Comparison of ENCODE assay signal across 8 mouse cellular contexts in the genomic region with DNA sequence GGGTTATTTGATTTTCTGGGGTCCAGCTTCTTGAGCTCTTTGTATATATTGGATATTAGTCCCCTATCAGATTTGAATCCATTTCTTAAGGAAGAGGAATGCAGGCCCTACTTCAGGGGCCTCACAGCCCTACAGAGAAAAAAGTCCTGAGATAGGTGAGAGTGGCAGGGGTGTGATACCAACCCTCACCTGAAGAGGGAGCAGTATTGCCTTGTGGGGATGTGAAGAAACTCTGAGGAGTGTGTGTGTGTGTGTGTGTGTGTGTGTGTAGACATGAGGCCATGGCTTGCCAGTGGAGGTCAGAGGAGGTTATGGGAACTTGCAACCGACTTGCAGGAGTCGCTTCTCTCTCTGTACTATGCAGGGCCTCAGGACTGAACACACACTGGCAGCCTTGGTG.
DNase-seq lines count a peak whose midpoint lies in the region; ATAC-seq and TF ChIP-seq lines count a peak whose summit lies in the region.

No protein-coding gene starts in this region.

- no peaks in the 10 kb centered on the region for H3K27me3 ChIP-seq in intestine, postnatal 0 days (replicated peaks; ENCODE audit: control insufficient read depth, insufficient read depth, low read length)
- H3K27me3 ChIP-seq in intestine, embryonic 16.5 days (replicated peaks; ENCODE audit: control insufficient read depth, insufficient read depth, low read length) = no peaks in the 10 kb centered on the region
- no peaks in the 10 kb centered on the region for H3K27me3 ChIP-seq in forebrain, embryonic 15.5 days

- no peaks in the 10 kb centered on the region for H3K36me3 ChIP-seq in intestine, postnatal 0 days (ENCODE audit: control insufficient read depth, insufficient read depth)
- H3K36me3 ChIP-seq in intestine, embryonic 16.5 days (ENCODE audit: control insufficient read depth, insufficient read depth, low read length) = no peaks in the 10 kb centered on the region
- no peaks in the 10 kb centered on the region for H3K36me3 ChIP-seq in forebrain, embryonic 15.5 days

- DNase-seq in A20 (ENCODE audit: low read depth, low spot score) (peak; percentile 50), ES-CJ7 (ENCODE audit: low read depth, low spot score) (peak; percentile 57)
- DNase-seq in induced T-regulatory cell, adult 2 months (ENCODE audit: low read depth) = peak; percentile 42
- no peak for DNase-seq in natural killer cell, adult 2 months (ENCODE audit: low spot score in 2 of 2)
- DNase-seq in urinary bladder, postnatal 4 days (ENCODE audit: low spot score in 2 of 2) = no peak

- H3K9me3 ChIP-seq in intestine, postnatal 0 days (ENCODE audit: control insufficient read depth) = no peaks in the 10 kb centered on the region
- no peaks in the 10 kb centered on the region for H3K9me3 ChIP-seq in intestine, embryonic 16.5 days (ENCODE audit: control insufficient read depth, low read length)
- no peaks in the 10 kb centered on the region for H3K9me3 ChIP-seq in forebrain, embryonic 15.5 days

- H3K9ac ChIP-seq in intestine, postnatal 0 days (ENCODE audit: low read depth, low read length) = no peak overlapping the region
- no peak overlapping the region for H3K9ac ChIP-seq in intestine, embryonic 16.5 days (ENCODE audit: low read depth, low read length)
- no peak overlapping the region for H3K9ac ChIP-seq in forebrain, embryonic 15.5 days (replicated peaks)

- 76% methylated on average over 2 of the region's 2 CpGs for WGBS in intestine, postnatal 0 days
- 92% methylated on average over 2 of the region's 2 CpGs for WGBS in intestine, embryonic 16.5 days
- WGBS in forebrain, embryonic 15.5 days = 87% methylated on average over 2 of the region's 2 CpGs

- no peak for ATAC-seq in intestine, postnatal 0 days
- ATAC-seq in intestine, embryonic 16.5 days = no peak
- ATAC-seq in forebrain, embryonic 15.5 days (replicated peaks) = no peak

- TF ChIP-seq CTCF in intestine, postnatal 0 days (IDR thresholded peaks at IDR 0.05; ENCODE audit: low read depth) = peak; percentile 74

- H3K4me3 ChIP-seq in intestine, postnatal 0 days (ENCODE audit: low read depth, low read length) = no peak overlapping the region
- H3K4me3 ChIP-seq in intestine, embryonic 16.5 days (ENCODE audit: low read length) = no peak overlapping the region
- H3K4me3 ChIP-seq in forebrain, embryonic 15.5 days = no peak overlapping the region

- H3K4me2 ChIP-seq in intestine, postnatal 0 days (replicated peaks; ENCODE audit: low read depth) = no peak overlapping the region
- no peak overlapping the region for H3K4me2 ChIP-seq in intestine, embryonic 16.5 days (ENCODE audit: low read depth, low read length)
- no peak overlapping the region for H3K4me2 ChIP-seq in forebrain, embryonic 15.5 days (replicated peaks)

- no peaks in the 10 kb centered on the region for H3K4me1 ChIP-seq in intestine, postnatal 0 days (replicated peaks; ENCODE audit: control insufficient read depth, insufficient read depth, low read length)
- H3K4me1 ChIP-seq in intestine, embryonic 16.5 days (ENCODE audit: control insufficient read depth, insufficient read depth, low read length) = peaks cover 7% of the 10 kb centered on the region; the same call in 1 of the 2 replicates
- 0 out of 2 replicates have a peak, but pooled peaks cover 3% of the 10 kb centered on the region for H3K4me1 ChIP-seq in forebrain, embryonic 15.5 days

- H3K27ac ChIP-seq in intestine, postnatal 0 days (ENCODE audit: low read depth, low read length) = no peak overlapping the region
- H3K27ac ChIP-seq in intestine, embryonic 16.5 days (ENCODE audit: low read length) = no peak overlapping the region
- no peak overlapping the region for H3K27ac ChIP-seq in forebrain, embryonic 15.5 days (replicated peaks)

Comparison
In these comparisons a context has a peak if more than half of its experiments do, and no peak if none do; other contexts are left out.
1. DNase-seq: peak in A20 (single experiment), ES-CJ7 (single experiment) and induced T-regulatory cell, adult 2 months (single experiment); none in natural killer cell, adult 2 months (0 of 2) and urinary bladder, postnatal 4 days (0 of 2).